Mouse (Mus musculus) kidney, adult 2 months (tissue): ENCODE data around the gene Ifnb1. TPM values are rescaled to one million over a fixed set of nuclear protein-coding genes. Genes with fewer than 3 reads are reported as not detected.
A peak's percentile ranks its signal among the peaks of the same experiment; 100 is the strongest.

ENCODE experiments used
- DNase-seq: peaks from one replicate; pipeline ENCODE4 v3.0.0; 2021
- H3K27ac ChIP-seq: fragments of 200-500 bp; 2 replicates; pipeline ENCODE4 v1.5.1; 2012; ENCODE audit warnings: low read depth, low read length, control low read depth, inconsistent platforms; ENCODE audit not compliant: insufficient read depth
- H3K27me3 ChIP-seq: fragments of 200-500 bp; replicated peaks from 2 replicates; pipeline ENCODE4 v1.6.1; 2012; ENCODE audit warnings: mild to moderate bottlenecking, moderate library complexity, low read length, inconsistent platforms; ENCODE audit not compliant: control insufficient read depth, insufficient read depth
- H3K36me3 ChIP-seq: fragments of 200-500 bp; 2 replicates; pipeline ENCODE4 v1.6.1; 2012; ENCODE audit warnings: mild to moderate bottlenecking, moderate library complexity, low read length, inconsistent platforms; ENCODE audit not compliant: control insufficient read depth, insufficient read depth
- H3K4me1 ChIP-seq: fragments of 200-500 bp; 2 replicates; pipeline ENCODE4 v1.6.1; 2011; ENCODE audit warnings: low read length; ENCODE audit not compliant: control insufficient read depth, insufficient read depth
- H3K4me3 ChIP-seq: fragments of 200-500 bp; 2 replicates; pipeline ENCODE4 v1.5.1; 2011; ENCODE audit warnings: mild to moderate bottlenecking, low read depth, low read length, control low read depth; ENCODE audit not compliant: insufficient read depth
- CTCF ChIP-seq: fragments of 200-500 bp; conservative IDR thresholded peaks from 2 replicates; pipeline ENCODE4 v1.5.1; 2011; ENCODE audit warnings: low read depth, mild to moderate bottlenecking, control low read depth, low read length, moderate library complexity, mixed read lengths; ENCODE audit not compliant: insufficient read depth, insufficient read length
- POLR2A ChIP-seq: fragments of 200-500 bp; IDR thresholded peaks from one replicate; pipeline ENCODE4 v1.6.1; 2011; ENCODE audit warnings: low read depth, low read length, control low read depth
- WGBS: fragments of 180-500 bp; shearing (Covaris S2); methylation state at CpG from one replicate; pipeline ENCODE4 v1.1.7; 2018; 5-methylcytosine and 5-hydroxymethylcytosine counted together
- polyA plus RNA-seq: library from polyadenylated mRNA; depleted of rRNA; stranded (reverse); fragments of >200 nt; gene quantifications from 2 replicates; pipeline ENCODE4 v1.2.3, GENCODE M21; 2012; rRNA removed

Gene Ifnb1
- polyA plus RNA-seq, 1 experiment = not detected

- no peaks in the 10 kb centered on the region for H3K4me1 ChIP-seq
- DNase-seq = no peak
- no peak overlapping the region for H3K4me3 ChIP-seq
- H3K27ac ChIP-seq = no peak overlapping the region
- WGBS = 64% methylated on average over 4 of the region's 4 CpGs
- no peaks in the 10 kb centered on the region for H3K36me3 ChIP-seq
- TF ChIP-seq POLR2A = no peak
- TF ChIP-seq CTCF = no peak
- H3K27me3 ChIP-seq = no peaks in the 10 kb centered on the region
These were observed 44.3 kb downstream of the Ifnb1 start for GRCm38 (mm10) chr4:88478177-88478808.

- WGBS = 34% methylated on average over 4 of the region's 4 CpGs
- no peaks in the 10 kb centered on the region for H3K4me1 ChIP-seq
- H3K4me3 ChIP-seq = no peak overlapping the region
- H3K36me3 ChIP-seq = no peaks in the 10 kb centered on the region
- no peaks in the 10 kb centered on the region for H3K27me3 ChIP-seq
- no peak overlapping the region; the same call in 1 of the 2 replicates for H3K27ac ChIP-seq
- peak; percentile 60 for DNase-seq
- TF ChIP-seq POLR2A (no peak), CTCF (no peak)
These were observed 45.9 kb downstream of the Ifnb1 start for GRCm38 (mm10) chr4:88476511-88477210.

- DNase-seq = no peak
- TF ChIP-seq CTCF (no peak), POLR2A (no peak)
- WGBS = 98% methylated on average over 3 of the region's 3 CpGs
- H3K4me1 ChIP-seq = no peaks in the 10 kb centered on the region
- H3K27me3 ChIP-seq = no peaks in the 10 kb centered on the region
- H3K36me3 ChIP-seq = no peaks in the 10 kb centered on the region
- no peak overlapping the region; the same call in 1 of the 2 replicates for H3K27ac ChIP-seq
- no peak overlapping the region for H3K4me3 ChIP-seq
These were observed 46.5 kb downstream of the Ifnb1 start for GRCm38 (mm10) chr4:88476084-88476483.

Other genes starting within 250 kb of the Ifnb1 start
- gene Hacd4, start 83.8 kb downstream of the Ifnb1 start, polyA plus RNA-seq = 2.8 and 3.7 TPM in 2 replicates
- not detected in 2 replicates for gene Ifna15, start 35.5 kb upstream of the Ifnb1 start, polyA plus RNA-seq
- not detected in 2 replicates for gene Ifna14, start 49.0 kb upstream of the Ifnb1 start, polyA plus RNA-seq
- not detected in 2 replicates for gene Ifna9, start 69.6 kb upstream of the Ifnb1 start, polyA plus RNA-seq
- gene Ifna12, start 80.6 kb upstream of the Ifnb1 start, polyA plus RNA-seq = not detected in 2 replicates
- not detected in 2 replicates for gene C87499, start 111.6 kb upstream of the Ifnb1 start, polyA plus RNA-seq
- gene Ifna13, start 121.7 kb upstream of the Ifnb1 start, polyA plus RNA-seq = not detected in 2 replicates
- not detected in 2 replicates for gene Ifna16, start 154.2 kb upstream of the Ifnb1 start, polyA plus RNA-seq
- gene Ifna2, start 161.1 kb upstream of the Ifnb1 start, polyA plus RNA-seq = not detected in 2 replicates
- not detected in 2 replicates for gene Ifnab, start 168.6 kb upstream of the Ifnb1 start, polyA plus RNA-seq
- gene Gm26566, start 199.0 kb upstream of the Ifnb1 start, polyA plus RNA-seq = 0.26 and 0.34 TPM in 2 replicates
- 18.1 and 19.2 TPM in 2 replicates for gene Klhl9, start 199.7 kb upstream of the Ifnb1 start, polyA plus RNA-seq
- gene Gm13271, start 232.1 kb upstream of the Ifnb1 start, polyA plus RNA-seq = not detected in 2 replicates
- gene Gm13283, start 237.3 kb upstream of the Ifnb1 start, polyA plus RNA-seq = 0.10 TPM in 1 of 2 replicates, not detected in the other